Mouse (Mus musculus) layer of hippocampus, postnatal 25 days (tissue): ENCODE results near the gene Gclc. TPM values are rescaled to one million over a fixed set of nuclear protein-coding genes. Genes with fewer than 3 reads are reported as not detected.

Source experiments
- DNase-seq, 2 experiments: peaks; one replicate each; pipeline ENCODE4 v3.0.0; 2022; ENCODE audit warnings: mixed read lengths in 2 of 2, low spot score in 1 of 2; ENCODE audit errors: extremely low spot score in 1 of 2
- total RNA-seq, 2 experiments: library from RNA; stranded (reverse); gene quantifications; 2 replicates each; pipeline ENCODE4 v1.2.3; 2021

Gene Gclc
- total RNA-seq, 2 experiments from 2014 or later, result 46.2 to 47.5 TPM

DNA sequence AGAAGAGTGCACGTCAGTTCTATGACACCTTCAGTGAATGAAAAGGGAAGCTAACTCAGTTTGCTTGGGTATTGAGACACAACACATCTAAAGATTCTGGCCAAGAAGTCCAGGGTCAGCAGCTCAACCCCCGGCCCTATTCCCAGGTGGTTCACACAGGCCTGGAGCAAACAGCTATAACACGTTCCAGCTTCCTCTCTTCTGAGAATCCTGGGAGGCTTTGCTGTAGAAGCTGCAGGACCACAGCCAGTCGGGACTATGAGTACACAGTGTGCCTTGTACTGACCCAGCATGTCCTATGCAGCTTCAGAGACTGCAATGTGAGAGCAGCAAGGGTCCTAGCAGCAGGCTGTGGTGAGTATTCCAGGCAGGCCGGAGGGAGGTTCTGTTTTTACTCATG is 84.3 kb downstream of the Gclc start:
- no peak for DNase-seq

Other genes starting within 250 kb of the Gclc start
- gene Lrrc1, start 209.7 kb upstream of the Gclc start, total RNA-seq, result 1 to 10 TPM; 6.8 to 8.1 TPM
- under 1 TPM in 1 of 2 experiments, not detected in 1; 0.05 TPM for gene Klhl31, start 118.0 kb upstream of the Gclc start, total RNA-seq
- gene Elovl5, start 162.8 kb downstream of the Gclc start, total RNA-seq, result 10 to 100 TPM; 68.9 to 74.6 TPM